Mouse (Mus musculus): Measurements from ENCODE around the gene Alpi.

Alpi gene

GRCm38 (mm10) chr1:87101411-87101810 lies at the start of gene Alpi:
Gene Alpi, minus strand, starts transcription at chr1:87101606.
- no peak for DNase-seq (ENCODE audit: low spot score)

GRCm38 (mm10) chr1:87149422-87149821 lies 48.0 kb upstream of the Alpi start:
- no peak for DNase-seq (ENCODE audit: low spot score)

GRCm38 (mm10) chr1:87143141-87143540 lies 41.7 kb upstream of the Alpi start:
- DNase-seq (ENCODE audit: low spot score): no peak

- DNase-seq (ENCODE audit: low spot score): peak; percentile 68
Observed at GRCm38 (mm10) chr1:87142456-87142855, 41.0 kb upstream of the Alpi start.

- no peak for DNase-seq (ENCODE audit: low spot score)
Observed at GRCm38 (mm10) chr1:87141550-87141949, 40.1 kb upstream of the Alpi start.

GRCm38 (mm10) chr1:87131803-87132202 lies 30.4 kb upstream of the Alpi start:
- DNase-seq (ENCODE audit: low spot score): no peak

GRCm38 (mm10) chr1:87127206-87128030 lies 26.0 kb upstream of the Alpi start:
- no peak for DNase-seq (ENCODE audit: low spot score)

GRCm38 (mm10) chr1:87124673-87125072 lies 23.3 kb upstream of the Alpi start, which contains the start of gene Akp3:
Gene Akp3, plus strand, starts transcription at chr1:87124973.
- DNase-seq (ENCODE audit: low spot score): no peak

GRCm38 (mm10) chr1:87114784-87115183 lies 13.4 kb upstream of the Alpi start:
- DNase-seq (ENCODE audit: low spot score): no peak

- DNase-seq (ENCODE audit: low spot score): peak; percentile 18
Observed at GRCm38 (mm10) chr1:87111719-87112354, 10.4 kb upstream of the Alpi start.

GRCm38 (mm10) chr1:87108564-87108963 lies 7.2 kb upstream of the Alpi start:
- no peak for DNase-seq (ENCODE audit: low spot score)

- DNase-seq (ENCODE audit: low spot score): no peak
Observed at GRCm38 (mm10) chr1:87106536-87106935, 5.1 kb upstream of the Alpi start.

- DNase-seq (ENCODE audit: low spot score): no peak
Observed at GRCm38 (mm10) chr1:87103936-87104335, 2.5 kb upstream of the Alpi start.

- no peak for DNase-seq (ENCODE audit: low spot score)
Observed at GRCm38 (mm10) chr1:87102114-87102513, 708 bp upstream of the Alpi start.

- DNase-seq (ENCODE audit: low spot score): peak; percentile 67
Observed at GRCm38 (mm10) chr1:87098358-87098975, 2.9 kb downstream of the Alpi start.

GRCm38 (mm10) chr1:87095642-87096041 lies 5.8 kb downstream of the Alpi start:
- DNase-seq (ENCODE audit: low spot score): no peak

GRCm38 (mm10) chr1:87089828-87090227 lies 11.6 kb downstream of the Alpi start, which contains the start of gene Alppl2:
Gene Alppl2, minus strand, starts transcription at chr1:87089928.
- no peak for DNase-seq (ENCODE audit: low spot score)

GRCm38 (mm10) chr1:87089251-87089650 lies 12.2 kb downstream of the Alpi start:
- no peak for DNase-seq (ENCODE audit: low spot score)

- no peak for DNase-seq (ENCODE audit: low spot score)
Observed at GRCm38 (mm10) chr1:87086964-87087363, 14.4 kb downstream of the Alpi start.

- no peak for DNase-seq (ENCODE audit: low spot score)
Observed at GRCm38 (mm10) chr1:87086196-87086595, 15.2 kb downstream of the Alpi start.

GRCm38 (mm10) chr1:87073776-87074175 lies 27.6 kb downstream of the Alpi start:
- no peak for DNase-seq (ENCODE audit: low spot score)

GRCm38 (mm10) chr1:87070720-87071119 lies 30.7 kb downstream of the Alpi start:
- no peak for DNase-seq (ENCODE audit: low spot score)

GRCm38 (mm10) chr1:87060913-87061312 lies 40.5 kb downstream of the Alpi start:
- no peak for DNase-seq (ENCODE audit: low spot score)
